Mouse (Mus musculus): ENCODE results near the gene Cops9.

DNA sequence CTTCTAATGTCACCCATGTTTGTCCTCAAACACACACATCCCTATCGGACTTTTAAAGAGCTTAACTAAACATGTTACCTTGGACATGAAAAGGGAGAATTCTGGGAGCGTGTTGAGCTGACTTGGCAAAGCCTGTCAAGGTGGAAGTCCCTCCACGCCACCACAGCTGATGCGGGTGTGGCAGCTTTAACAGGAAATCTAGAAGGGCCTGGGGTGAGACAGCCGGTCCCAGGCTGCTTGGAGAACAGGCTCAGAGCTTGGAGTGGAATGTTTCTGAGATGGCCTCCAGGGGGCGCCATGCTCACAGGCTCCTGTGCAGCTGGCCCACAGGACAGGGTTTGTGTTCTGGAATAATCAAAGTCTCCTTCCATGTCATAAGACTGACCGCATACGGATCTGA, 6.9 kb upstream of the Cops9 start, which contains the start of gene Otos:
- TF ChIP-seq CTCF (IDR thresholded peaks at IDR 0.05; ENCODE audit: borderline replicate concordance, extremely low read depth, insufficient read depth, insufficient read length) (peak; percentile 89), POLR2A (IDR thresholded peaks at IDR 0.05; ENCODE audit: borderline replicate concordance, extremely low read depth, insufficient read depth, insufficient read length, poor library complexity, severe bottlenecking) (no peak)
